Mouse (Mus musculus): Measurements from ENCODE around the gene Fgfr2. TPM values are rescaled to one million over a fixed set of nuclear protein-coding genes. Genes with fewer than 3 reads are reported as not detected.
A peak's percentile ranks its signal among the peaks of the same experiment; 100 is the strongest.
"Not testable (repeated sequence)": the region's sequence is repeated elsewhere in the genome, so short reads cannot be mapped to it uniquely, and the experiment has no call there.

Gene Fgfr2
- polyA plus RNA-seq, 1 experiment from 2014 or later, result 34.1 TPM

GRCm38 (mm10) chr7:130426586-130426985, 2696.6 kb downstream of the Fgfr2 start:
- Histone ChIP-seq H3K9ac (no peak overlapping the region; the same call in 1 of the 2 replicates), H3K4me2 (peak overlapping the region; percentile 43), H3K27me3 (replicated peaks) (no peaks in the 10 kb centered on the region), H3K9me3 (replicated peaks) (no peaks in the 10 kb centered on the region), H3K4me1 (replicated peaks) (peaks cover 9% of the 10 kb centered on the region), H3K36me3 (no peaks in the 10 kb centered on the region), H3K27ac (ENCODE audit: poor library complexity, severe bottlenecking) (peak overlapping the region; percentile 45), H3K4me3 (no peak overlapping the region)
- 8% methylated on average over 5 of the region's 5 CpGs for WGBS
- peak; percentile 33; the same call in 1 of the 2 replicates for ATAC-seq (ENCODE audit: insufficient number of reproducible peaks, low FRiP score)

DNA sequence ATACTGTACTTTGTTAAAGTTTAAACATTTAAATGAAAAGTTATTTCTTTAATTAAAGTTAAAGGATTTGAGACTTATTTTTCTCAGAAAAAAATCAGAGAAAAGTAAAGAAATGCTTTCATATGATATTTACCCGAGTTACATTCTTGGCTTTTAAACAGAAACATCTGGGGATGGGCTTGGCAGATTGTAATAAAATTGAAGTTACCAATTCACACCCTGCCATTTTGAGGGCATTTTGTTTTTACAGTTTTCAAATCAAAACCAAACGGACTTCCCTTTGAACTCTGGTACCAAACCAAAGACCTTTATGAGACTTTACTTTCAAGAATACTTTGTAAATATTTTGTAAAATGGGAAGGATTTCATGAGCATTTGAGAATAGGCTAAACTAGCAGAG, 2697.2 kb downstream of the Fgfr2 start:
- Histone ChIP-seq H3K4me1 (replicated peaks) (peaks cover 9% of the 10 kb centered on the region), H3K9me3 (replicated peaks) (no peaks in the 10 kb centered on the region), H3K4me2 (no peak overlapping the region), H3K36me3 (no peaks in the 10 kb centered on the region), H3K27ac (ENCODE audit: poor library complexity, severe bottlenecking) (no peak overlapping the region), H3K27me3 (replicated peaks) (no peaks in the 10 kb centered on the region), H3K9ac (no peak overlapping the region), H3K4me3 (no peak overlapping the region)
- 58% methylated on average over 2 of the region's 2 CpGs for WGBS
- ATAC-seq (ENCODE audit: insufficient number of reproducible peaks, low FRiP score), result no peak

- Histone ChIP-seq H3K27ac (ENCODE audit: poor library complexity, severe bottlenecking) (peak overlapping the region; percentile 54; the same call in 1 of the 2 replicates), H3K4me3 (no peak overlapping the region), H3K9ac (no peak overlapping the region), H3K36me3 (peaks cover 6% of the 10 kb centered on the region; the same call in 1 of the 2 replicates), H3K4me2 (no peak overlapping the region), H3K4me1 (replicated peaks) (peaks cover 4% of the 10 kb centered on the region), H3K27me3 (replicated peaks) (no peaks in the 10 kb centered on the region), H3K9me3 (replicated peaks) (no peaks in the 10 kb centered on the region)
- no peak for ATAC-seq (ENCODE audit: insufficient number of reproducible peaks, low FRiP score)
- WGBS, result 70% methylated on average over 1 of the region's 1 CpGs
Observed at GRCm38 (mm10) chr7:130419961-130420360, 2703.2 kb downstream of the Fgfr2 start.

GRCm38 (mm10) chr7:130407622-130408021, 2715.5 kb downstream of the Fgfr2 start:
- H3K36me3 ChIP-seq, result no peaks in the 10 kb centered on the region
- H3K27me3 ChIP-seq (replicated peaks), result no peaks in the 10 kb centered on the region
- peaks cover 20% of the 10 kb centered on the region for H3K4me1 ChIP-seq (replicated peaks)
- H3K4me2 ChIP-seq, result peak overlapping the region; percentile 29
- no peak overlapping the region for H3K4me3 ChIP-seq
- H3K9me3 ChIP-seq (replicated peaks), result no peaks in the 10 kb centered on the region
- peak overlapping the region; percentile 67 for H3K27ac ChIP-seq (ENCODE audit: poor library complexity, severe bottlenecking)
- ATAC-seq (ENCODE audit: insufficient number of reproducible peaks, low FRiP score), result no peak
- WGBS, result 45% methylated on average over 10 of the region's 10 CpGs
- no peak overlapping the region for H3K9ac ChIP-seq

DNA sequence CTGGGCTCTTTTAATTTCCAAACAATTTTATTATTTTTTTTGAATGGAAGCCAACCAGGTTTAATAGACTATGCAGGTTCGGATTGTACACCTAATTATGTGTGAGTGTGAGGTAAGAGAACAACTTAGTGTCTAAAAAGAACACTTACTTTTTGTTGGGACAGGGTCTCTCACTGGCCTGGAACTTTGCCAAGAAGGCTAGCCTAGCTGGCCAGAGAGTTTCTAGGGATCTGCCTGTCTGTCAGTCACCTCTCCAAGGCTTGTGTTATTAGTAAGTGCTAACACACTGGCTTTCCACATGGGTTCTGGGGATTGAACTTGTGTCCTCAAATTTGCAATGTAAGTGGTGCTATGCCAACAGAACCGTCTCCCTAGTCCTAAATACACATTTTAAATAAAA, 2719.8 kb downstream of the Fgfr2 start:
- H3K4me1 ChIP-seq (replicated peaks), result peaks cover 16% of the 10 kb centered on the region
- H3K36me3 ChIP-seq, result peaks cover 10% of the 10 kb centered on the region
- no peak for ATAC-seq (ENCODE audit: insufficient number of reproducible peaks, low FRiP score)
- no peak overlapping the region for H3K27ac ChIP-seq (ENCODE audit: poor library complexity, severe bottlenecking)
- no peaks in the 10 kb centered on the region for H3K27me3 ChIP-seq (replicated peaks)
- H3K4me2 ChIP-seq, result no peak overlapping the region
- no peak overlapping the region for H3K9ac ChIP-seq
- 65% methylated on average over 2 of the region's 2 CpGs for WGBS
- H3K9me3 ChIP-seq (replicated peaks), result no peaks in the 10 kb centered on the region
- H3K4me3 ChIP-seq, result no peak overlapping the region

DNA sequence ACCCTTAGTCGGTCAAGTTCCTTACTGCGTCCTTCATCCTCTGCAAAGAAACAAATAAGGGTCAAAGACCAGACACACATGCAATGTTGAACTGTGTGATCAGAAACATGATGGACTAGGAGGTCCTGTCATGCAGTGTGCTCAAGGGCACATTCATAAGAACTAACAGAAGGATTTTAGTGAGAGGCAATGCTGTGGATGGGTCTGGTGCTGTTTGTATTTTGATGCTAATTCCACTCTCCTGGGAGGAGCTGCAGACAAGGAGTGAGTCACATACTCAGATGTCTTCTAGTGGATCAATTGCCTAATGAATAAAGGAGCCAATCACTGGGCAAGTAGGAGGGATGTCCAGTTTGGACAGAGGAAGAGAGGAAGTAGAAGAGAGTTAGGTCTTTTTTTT, 2728.5 kb downstream of the Fgfr2 start:
- no peak for ATAC-seq (ENCODE audit: insufficient number of reproducible peaks, low FRiP score)
- peaks cover 27% of the 10 kb centered on the region for H3K36me3 ChIP-seq
- WGBS, result 92% methylated on average over 2 of the region's 2 CpGs
- H3K27me3 ChIP-seq (replicated peaks), result no peaks in the 10 kb centered on the region
- H3K9ac ChIP-seq, result no peak overlapping the region
- no peak overlapping the region for H3K27ac ChIP-seq (ENCODE audit: poor library complexity, severe bottlenecking)
- no peaks in the 10 kb centered on the region for H3K9me3 ChIP-seq (replicated peaks)
- H3K4me1 ChIP-seq (replicated peaks), result 0 out of 2 replicates have a peak, but pooled peaks cover 3% of the 10 kb centered on the region
- H3K4me3 ChIP-seq, result no peak overlapping the region
- H3K4me2 ChIP-seq, result no peak overlapping the region

DNA sequence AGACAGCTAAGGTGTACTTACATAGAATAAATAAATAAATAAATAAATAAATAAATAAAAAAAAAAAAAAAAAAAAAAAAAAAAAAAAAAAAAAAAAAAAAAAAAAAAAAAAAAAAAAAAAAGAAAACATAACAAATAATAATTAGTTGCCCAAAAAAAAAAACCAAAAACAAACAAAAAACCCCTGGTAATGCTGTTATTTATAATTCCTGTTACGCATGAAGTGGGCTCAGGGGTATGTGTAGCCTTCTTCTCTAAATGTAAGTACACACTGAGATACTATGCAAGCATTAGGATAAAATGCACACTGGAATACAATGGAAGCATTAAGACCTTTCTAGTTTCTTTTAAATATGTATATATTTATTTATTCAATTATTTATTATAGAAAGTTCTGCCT, 2733.1 kb downstream of the Fgfr2 start:
- H3K4me2 ChIP-seq; H3K27me3 ChIP-seq (replicated peaks); H3K9me3 ChIP-seq (replicated peaks); H3K4me1 ChIP-seq (replicated peaks); H3K9ac ChIP-seq; H3K27ac ChIP-seq (ENCODE audit: poor library complexity, severe bottlenecking); H3K4me3 ChIP-seq; ATAC-seq (ENCODE audit: insufficient number of reproducible peaks, low FRiP score): not testable (repeated sequence)
- 100% methylated on average over 1 of the region's 1 CpGs for WGBS
- H3K36me3 ChIP-seq, result peaks cover 41% of the 10 kb centered on the region

GRCm38 (mm10) chr7:130386308-130386707, 2736.8 kb downstream of the Fgfr2 start:
- WGBS, result 80% methylated on average over 3 of the region's 3 CpGs
- no peaks in the 10 kb centered on the region for H3K4me1 ChIP-seq (replicated peaks)
- peaks cover 7% of the 10 kb centered on the region; the same call in 1 of the 2 replicates for H3K9me3 ChIP-seq (replicated peaks)
- no peak overlapping the region for H3K4me3 ChIP-seq
- no peak for ATAC-seq (ENCODE audit: insufficient number of reproducible peaks, low FRiP score)
- H3K36me3 ChIP-seq, result peaks cover 27% of the 10 kb centered on the region
- H3K9ac ChIP-seq, result no peak overlapping the region
- no peak overlapping the region for H3K27ac ChIP-seq (ENCODE audit: poor library complexity, severe bottlenecking)
- no peaks in the 10 kb centered on the region for H3K27me3 ChIP-seq (replicated peaks)
- no peak overlapping the region for H3K4me2 ChIP-seq

DNA sequence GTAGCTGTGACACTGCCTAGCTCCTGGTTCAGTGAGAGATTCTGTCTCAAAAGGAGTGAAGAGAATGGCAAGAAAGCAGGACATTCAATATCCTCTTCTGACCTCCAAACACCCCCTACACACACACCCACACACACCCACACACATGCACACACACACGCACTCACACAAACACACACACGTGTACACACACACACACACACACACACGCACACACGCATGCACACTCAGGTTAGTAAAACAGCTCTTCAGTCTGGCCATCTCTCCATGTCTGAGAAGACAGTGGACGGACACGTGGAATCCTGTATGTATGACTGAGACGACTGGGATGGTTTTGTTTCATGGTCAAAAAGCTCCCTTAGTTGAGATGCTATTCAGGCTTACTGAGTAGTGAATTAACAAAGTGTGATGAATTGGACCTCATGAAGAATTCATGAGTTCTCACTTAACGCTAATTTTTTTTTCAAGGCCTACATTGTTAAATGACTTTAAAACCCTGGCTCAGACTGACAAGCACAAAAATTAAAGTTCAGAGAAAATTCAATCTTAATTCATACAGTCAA, 2737.3 kb downstream of the Fgfr2 start:
- H3K9me3 ChIP-seq (replicated peaks), result peaks cover 7% of the 10 kb centered on the region; the same call in 1 of the 2 replicates
- H3K36me3 ChIP-seq, result peaks cover 27% of the 10 kb centered on the region
- no peaks in the 10 kb centered on the region for H3K4me1 ChIP-seq (replicated peaks)
- 91% methylated on average over 8 of the region's 8 CpGs for WGBS
- H3K27me3 ChIP-seq (replicated peaks), result no peaks in the 10 kb centered on the region
- no peak overlapping the region for H3K4me2 ChIP-seq
- H3K27ac ChIP-seq (ENCODE audit: poor library complexity, severe bottlenecking), result no peak overlapping the region
- no peak for ATAC-seq (ENCODE audit: insufficient number of reproducible peaks, low FRiP score)
- H3K4me3 ChIP-seq, result no peak overlapping the region
- H3K9ac ChIP-seq, result no peak overlapping the region

DNA sequence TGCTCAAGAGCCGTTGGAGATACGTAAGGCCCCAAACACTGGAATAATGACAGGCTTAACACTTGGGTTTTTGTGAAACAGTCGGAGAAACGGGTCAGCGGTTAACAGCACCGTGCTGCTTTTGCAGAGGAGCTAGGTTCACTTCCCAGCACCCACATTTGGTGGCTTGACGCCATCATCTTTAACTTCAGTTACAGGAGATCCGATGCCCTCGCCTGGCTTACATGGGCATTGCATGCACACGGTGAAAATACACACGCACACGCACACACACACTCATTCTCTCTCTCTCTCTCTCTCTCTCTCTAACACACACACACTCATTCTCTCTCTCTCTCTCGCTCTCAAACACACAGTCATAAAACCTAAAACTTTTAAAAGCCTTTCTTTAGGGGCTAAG, 2741.0 kb downstream of the Fgfr2 start:
- WGBS, result 92% methylated on average over 13 of the region's 13 CpGs
- Histone ChIP-seq H3K36me3 (peaks cover 17% of the 10 kb centered on the region), H3K4me2 (no peak overlapping the region), H3K9me3 (replicated peaks) (peaks cover 7% of the 10 kb centered on the region; the same call in 1 of the 2 replicates), H3K9ac (no peak overlapping the region), H3K27me3 (replicated peaks) (no peaks in the 10 kb centered on the region), H3K27ac (ENCODE audit: poor library complexity, severe bottlenecking) (no peak overlapping the region), H3K4me3 (no peak overlapping the region), H3K4me1 (replicated peaks) (0 out of 2 replicates have a peak, but pooled peaks cover 4% of the 10 kb centered on the region)
- ATAC-seq (ENCODE audit: insufficient number of reproducible peaks, low FRiP score), result no peak

GRCm38 (mm10) chr7:130381387-130381951, 2741.7 kb downstream of the Fgfr2 start:
- Histone ChIP-seq H3K9ac (no peak overlapping the region), H3K4me1 (replicated peaks) (0 out of 2 replicates have a peak, but pooled peaks cover 4% of the 10 kb centered on the region), H3K27ac (ENCODE audit: poor library complexity, severe bottlenecking) (no peak overlapping the region), H3K9me3 (replicated peaks) (peaks cover 7% of the 10 kb centered on the region; the same call in 1 of the 2 replicates), H3K4me2 (no peak overlapping the region), H3K4me3 (no peak overlapping the region), H3K36me3 (peaks cover 13% of the 10 kb centered on the region), H3K27me3 (replicated peaks) (no peaks in the 10 kb centered on the region)
- WGBS, result 85% methylated on average over 8 of the region's 8 CpGs
- no peak for ATAC-seq (ENCODE audit: insufficient number of reproducible peaks, low FRiP score)
